Mouse (Mus musculus) urinary bladder, adult 18-20 months (tissue): ENCODE results near the gene Ell3.
"Not testable (repeated sequence)": the region's sequence is repeated elsewhere in the genome, so short reads cannot be mapped to it uniquely, and the experiment has no call there.

Experiments
- DNase-seq, 2 experiments: peaks; one replicate each; pipeline ENCODE4 v3.0.0; 2022; ENCODE audit warnings: low spot score in 2 of 2, mixed read lengths in 2 of 2

Gene Ell3

GRCm38 (mm10) chr2:121444178-121444577, at the start of gene Ell3:
Ell3 (minus strand) TSS chr2:121444278.
- no peak for DNase-seq

- DNase-seq: not testable (repeated sequence)
Measured at GRCm38 (mm10) chr2:121484403-121484802, 40.3 kb upstream of the Ell3 start.

- no peak for DNase-seq
Measured at GRCm38 (mm10) chr2:121483576-121483975, 39.5 kb upstream of the Ell3 start.

GRCm38 (mm10) chr2:121480916-121481315, 36.8 kb upstream of the Ell3 start:
- not testable (repeated sequence) for DNase-seq

- DNase-seq: no peak
Measured at GRCm38 (mm10) chr2:121480498-121480897, 36.4 kb upstream of the Ell3 start.

- no peak for DNase-seq
Measured at GRCm38 (mm10) chr2:121477491-121478266, 33.6 kb upstream of the Ell3 start.

GRCm38 (mm10) chr2:121475306-121475705, 31.2 kb upstream of the Ell3 start:
- not testable (repeated sequence) for DNase-seq

GRCm38 (mm10) chr2:121474180-121474535, 30.1 kb upstream of the Ell3 start:
- no peak for DNase-seq

GRCm38 (mm10) chr2:121473301-121474179, 29.5 kb upstream of the Ell3 start, which contains the start of gene Mfap1b:
Mfap1b (minus strand) TSS chr2:121474067.
- peak; percentile 55 to 74 for DNase-seq

GRCm38 (mm10) chr2:121472783-121473182, 28.7 kb upstream of the Ell3 start:
- not testable (repeated sequence) for DNase-seq

GRCm38 (mm10) chr2:121468982-121469381, 24.9 kb upstream of the Ell3 start:
- not testable (repeated sequence) for DNase-seq

GRCm38 (mm10) chr2:121460071-121460470, 16.0 kb upstream of the Ell3 start:
- DNase-seq: no peak

GRCm38 (mm10) chr2:121456692-121457642, 12.9 kb upstream of the Ell3 start, which contains the start of gene Serinc4:
Serinc4 (minus strand) TSS chr2:121456781.
- DNase-seq: peak; percentile 73 to 82

GRCm38 (mm10) chr2:121455534-121455933, 11.5 kb upstream of the Ell3 start:
- DNase-seq: no peak

GRCm38 (mm10) chr2:121453917-121454316, 9.8 kb upstream of the Ell3 start:
- DNase-seq: no peak

- DNase-seq: no peak
Measured at GRCm38 (mm10) chr2:121452990-121453389, 8.9 kb upstream of the Ell3 start, which contains the start of gene Hypk. Hypk (plus strand) TSS chr2:121453290.

- DNase-seq: no peak
Measured at GRCm38 (mm10) chr2:121452361-121452760, 8.3 kb upstream of the Ell3 start.

GRCm38 (mm10) chr2:121450093-121450492, 6.0 kb upstream of the Ell3 start:
- no peak for DNase-seq

GRCm38 (mm10) chr2:121449545-121450011, 5.5 kb upstream of the Ell3 start:
- no peak for DNase-seq

- DNase-seq: peak; percentile 98 to 100
Measured at GRCm38 (mm10) chr2:121448739-121449535, 4.9 kb upstream of the Ell3 start, which contains the start of gene Serf2. Serf2 (plus strand) TSS chr2:121449195.
